Mouse (Mus musculus): ENCODE measurements around the gene Nxf1.

DNA sequence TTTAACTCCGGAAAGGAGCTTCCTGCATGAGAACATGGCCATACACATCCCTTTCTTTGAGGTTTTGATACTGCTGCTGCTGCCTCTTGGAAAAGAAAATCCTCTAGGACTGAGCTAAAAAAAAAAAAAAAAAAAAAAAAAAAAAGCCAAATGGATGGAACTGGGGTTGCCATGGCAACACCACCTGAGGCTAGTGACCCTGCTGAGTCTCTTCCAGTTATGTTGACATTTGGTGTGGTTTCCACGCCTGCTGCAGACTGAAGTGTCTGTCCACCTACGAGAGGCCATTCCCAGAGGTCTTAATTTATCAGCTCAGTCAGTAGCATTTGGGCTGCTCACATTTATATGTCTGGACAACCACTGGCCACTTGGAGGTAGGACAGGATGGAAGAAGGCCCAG is 31.6 kb downstream of the Nxf1 start:
- no peak for TF ChIP-seq POLR2A (IDR thresholded peaks at IDR 0.05; ENCODE audit: low read depth, low read length)
- TF ChIP-seq CTCF (IDR thresholded peaks at IDR 0.05; ENCODE audit: borderline replicate concordance, insufficient read depth, low read length) = no peak

Measured in embryonic fibroblast, embryonic 13.5 days (primary cell).